Mouse (Mus musculus) embryonic facial prominence, embryonic 14.5 days (tissue): ENCODE results near the gene Zfp827. TPM values are rescaled to one million over a fixed set of nuclear protein-coding genes. Genes with fewer than 3 reads are reported as not detected.

Experiments
- ATAC-seq: fragments of 200-750 bp; cut with Nextera tagmentation; 2 replicates; pipeline ENCODE4 v1.8.0; 2017; ENCODE audit warnings: low read depth, moderate number of reproducible peaks, moderate TSS enrichment
- DNase-seq: peaks from one replicate; pipeline ENCODE4 v3.0.0-alpha.2; 2015; ENCODE audit warnings: low spot score
- H3K27ac ChIP-seq: fragments of 300-500 bp; sonication (generic); replicated peaks from 2 replicates; pipeline ENCODE4 v1.5.1; 2014; ENCODE audit warnings: low read depth, mild to moderate bottlenecking, low read length, moderate library complexity
- H3K27me3 ChIP-seq: fragments of 300-500 bp; sonication (generic); replicated peaks from 2 replicates; pipeline ENCODE4 v1.6.1; 2014; ENCODE audit warnings: low read length; ENCODE audit not compliant: control insufficient read depth, insufficient read depth
- H3K36me3 ChIP-seq: fragments of 300-500 bp; sonication (generic); 2 replicates; pipeline ENCODE4 v1.6.1; 2014; ENCODE audit warnings: low read length, mixed read lengths; ENCODE audit not compliant: control insufficient read depth, insufficient read depth
- H3K4me1 ChIP-seq: fragments of 300-500 bp; sonication (generic); 2 replicates; pipeline ENCODE4 v1.6.1; 2014; ENCODE audit warnings: antibody characterized with exemption, low read length; ENCODE audit not compliant: control insufficient read depth, insufficient read depth
- H3K4me2 ChIP-seq: fragments of 300-500 bp; sonication (generic); 2 replicates; pipeline ENCODE4 v1.6.1; 2014; ENCODE audit warnings: low read depth, mild to moderate bottlenecking, low read length, moderate library complexity, mixed read lengths
- H3K4me3 ChIP-seq: fragments of 300-500 bp; sonication (generic); 2 replicates; pipeline ENCODE4 v1.5.1; 2014; ENCODE audit warnings: low read depth, mild to moderate bottlenecking, low read length
- H3K9ac ChIP-seq: fragments of 300-500 bp; sonication (generic); 2 replicates; pipeline ENCODE4 v1.6.1; 2014; ENCODE audit warnings: low read depth, mild to moderate bottlenecking, low read length, moderate library complexity, mixed read lengths
- H3K9me3 ChIP-seq: fragments of 300-500 bp; sonication (generic); 2 replicates; pipeline ENCODE4 v1.6.1; 2016; ENCODE audit warnings: low read length; ENCODE audit not compliant: control insufficient read depth
- WGBS: fragments of 180-500 bp; shearing (Covaris S2); extraction: QIAGEN DNeasy Blood & Tissue Kit; methylation state at CpG from one replicate; pipeline ENCODE4 v1.1.7; 2014; 5-methylcytosine and 5-hydroxymethylcytosine counted together
- polyA plus RNA-seq: library from polyadenylated mRNA; unstranded; fragments of >200 nt; fragmentation: Nextera tagmentation; extraction: Ambion mirVana; gene quantifications from 2 replicates; pipeline ENCODE4 v1.2.1, GENCODE M21; 2014

The Zfp827 gene
- polyA plus RNA-seq, 1 experiment from 2014 or later = 11.8 TPM

DNA sequence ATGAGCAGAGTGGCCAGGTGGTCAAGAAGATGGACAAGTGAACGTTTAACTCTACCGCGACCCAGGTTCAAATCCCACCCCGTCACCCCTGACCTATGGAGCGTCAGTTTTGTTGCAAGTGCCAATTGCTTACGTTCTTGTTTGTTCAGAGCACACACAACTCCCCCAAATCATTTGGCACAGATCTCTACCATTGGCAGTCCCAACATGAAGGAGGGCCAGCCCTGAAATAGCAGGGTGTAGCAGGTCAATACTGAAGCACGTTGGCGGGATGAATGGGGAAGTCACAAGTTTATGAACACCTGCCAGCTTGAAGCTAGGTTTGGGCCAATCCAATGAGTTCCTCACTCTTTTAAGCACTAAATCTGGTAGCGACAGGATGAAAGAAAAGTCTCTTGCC lies 46.7 kb downstream of the Zfp827 start:
- H3K4me3 ChIP-seq = no peak overlapping the region
- H3K9ac ChIP-seq = no peak overlapping the region
- no peak overlapping the region for H3K27ac ChIP-seq
- H3K36me3 ChIP-seq = peaks cover 81% of the 10 kb centered on the region
- no peak for DNase-seq
- peaks cover 12% of the 10 kb centered on the region; the same call in 1 of the 2 replicates for H3K4me1 ChIP-seq
- WGBS = 90% methylated on average over 9 of the region's 9 CpGs
- no peak overlapping the region for H3K4me2 ChIP-seq
- H3K27me3 ChIP-seq = no peaks in the 10 kb centered on the region
- no peak for ATAC-seq
- H3K9me3 ChIP-seq = no peaks in the 10 kb centered on the region

DNA sequence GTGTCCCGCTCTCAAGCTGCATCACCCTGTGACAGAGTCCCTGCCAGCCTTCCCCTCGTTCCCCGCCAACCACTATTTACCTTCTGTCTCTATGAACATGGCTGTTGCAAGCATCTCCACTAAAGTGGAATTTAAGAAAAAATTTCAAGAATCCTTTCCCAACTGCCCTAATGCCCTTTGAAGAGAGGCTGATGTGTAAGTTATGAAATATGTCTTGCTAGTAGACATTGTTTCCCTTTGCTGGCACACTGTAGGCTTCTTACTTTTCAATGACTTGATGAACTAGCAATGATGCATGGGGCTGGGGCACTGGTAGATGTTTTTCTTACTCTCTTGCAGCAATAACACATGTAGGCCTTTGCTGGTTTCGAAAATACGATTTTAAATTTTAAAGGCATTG lies 49.0 kb downstream of the Zfp827 start:
- no peak overlapping the region for H3K4me3 ChIP-seq
- WGBS = 80% methylated on average over 5 of the region's 5 CpGs
- no peak overlapping the region for H3K9ac ChIP-seq
- no peaks in the 10 kb centered on the region for H3K9me3 ChIP-seq
- peaks cover 12% of the 10 kb centered on the region; the same call in 1 of the 2 replicates for H3K4me1 ChIP-seq
- H3K27me3 ChIP-seq = no peaks in the 10 kb centered on the region
- no peak overlapping the region for H3K4me2 ChIP-seq
- ATAC-seq (no peak), DNase-seq (no peak)
- no peak overlapping the region for H3K27ac ChIP-seq
- H3K36me3 ChIP-seq = peaks cover 68% of the 10 kb centered on the region

DNA sequence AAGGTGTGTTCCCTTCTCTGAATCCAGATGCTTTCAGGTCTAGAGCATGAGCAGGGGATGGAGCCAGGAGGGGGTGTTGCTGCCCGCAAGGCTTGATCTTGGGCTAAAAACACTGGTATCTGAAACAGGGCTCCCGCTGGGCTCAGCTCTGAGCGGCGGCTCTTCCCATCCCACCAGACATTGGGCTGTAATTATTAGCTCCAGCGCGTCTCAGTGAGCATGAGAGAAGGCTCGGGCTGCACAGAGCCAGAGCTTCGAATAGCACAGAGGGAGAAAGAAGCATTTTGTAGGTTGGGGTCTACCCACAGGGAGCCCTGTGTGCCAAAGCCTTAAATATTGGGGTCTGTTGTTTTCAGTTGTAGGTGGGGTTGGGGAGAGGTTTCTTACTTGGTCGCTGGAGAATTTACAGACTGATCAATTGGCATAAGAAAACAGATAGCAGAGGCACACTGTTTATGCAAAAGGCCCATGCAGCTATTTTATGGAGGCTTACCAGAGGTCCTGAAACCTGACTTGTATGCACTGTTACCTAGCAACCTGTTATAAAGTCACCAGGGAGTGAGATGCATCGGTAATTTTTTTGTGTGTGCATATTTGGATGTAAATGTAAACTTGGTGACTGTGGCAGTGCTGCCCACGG lies 50.4 kb downstream of the Zfp827 start:
- Histone ChIP-seq H3K4me3 (no peak overlapping the region), H3K27me3 (no peaks in the 10 kb centered on the region), H3K4me1 (peaks cover 16% of the 10 kb centered on the region; the same call in 1 of the 2 replicates), H3K4me2 (no peak overlapping the region), H3K36me3 (peaks cover 65% of the 10 kb centered on the region), H3K9ac (no peak overlapping the region; the same call in 1 of the 2 replicates), H3K27ac (no peak overlapping the region; the same call in 1 of the 2 replicates), H3K9me3 (no peaks in the 10 kb centered on the region)
- ATAC-seq (no peak; the same call in 1 of the 2 replicates), DNase-seq (no peak)
- WGBS = 26% methylated on average over 11 of the region's 11 CpGs

DNA sequence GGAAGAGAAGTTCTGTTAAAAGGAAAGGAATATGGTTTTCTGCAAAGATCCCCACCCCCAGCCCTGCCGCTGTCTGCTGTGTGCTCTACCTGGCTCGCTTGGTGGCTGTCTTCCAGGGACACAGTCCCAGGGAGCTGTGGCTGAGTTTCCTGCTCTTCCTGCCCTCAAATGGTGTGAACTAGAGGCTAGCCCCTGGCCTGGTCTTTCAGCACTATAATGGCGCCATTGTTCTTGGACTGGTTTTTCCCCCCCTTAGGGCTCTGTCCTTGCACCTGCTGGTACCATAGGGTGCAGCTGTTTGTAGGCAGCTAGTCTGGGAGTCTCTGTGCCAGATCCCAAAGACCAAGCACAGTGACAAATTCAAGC lies 50.9 kb downstream of the Zfp827 start:
- no peaks in the 10 kb centered on the region for H3K27me3 ChIP-seq
- peak; percentile 60; the same call in 1 of the 2 replicates for ATAC-seq
- H3K9ac ChIP-seq = no peak overlapping the region
- H3K36me3 ChIP-seq = peaks cover 60% of the 10 kb centered on the region
- peaks cover 16% of the 10 kb centered on the region; the same call in 1 of the 2 replicates for H3K4me1 ChIP-seq
- no peaks in the 10 kb centered on the region for H3K9me3 ChIP-seq
- WGBS = 60% methylated on average over 3 of the region's 3 CpGs
- peak; percentile 53 for DNase-seq
- H3K4me2 ChIP-seq = no peak overlapping the region
- no peak overlapping the region; the same call in 1 of the 2 replicates for H3K27ac ChIP-seq
- H3K4me3 ChIP-seq = no peak overlapping the region

DNA sequence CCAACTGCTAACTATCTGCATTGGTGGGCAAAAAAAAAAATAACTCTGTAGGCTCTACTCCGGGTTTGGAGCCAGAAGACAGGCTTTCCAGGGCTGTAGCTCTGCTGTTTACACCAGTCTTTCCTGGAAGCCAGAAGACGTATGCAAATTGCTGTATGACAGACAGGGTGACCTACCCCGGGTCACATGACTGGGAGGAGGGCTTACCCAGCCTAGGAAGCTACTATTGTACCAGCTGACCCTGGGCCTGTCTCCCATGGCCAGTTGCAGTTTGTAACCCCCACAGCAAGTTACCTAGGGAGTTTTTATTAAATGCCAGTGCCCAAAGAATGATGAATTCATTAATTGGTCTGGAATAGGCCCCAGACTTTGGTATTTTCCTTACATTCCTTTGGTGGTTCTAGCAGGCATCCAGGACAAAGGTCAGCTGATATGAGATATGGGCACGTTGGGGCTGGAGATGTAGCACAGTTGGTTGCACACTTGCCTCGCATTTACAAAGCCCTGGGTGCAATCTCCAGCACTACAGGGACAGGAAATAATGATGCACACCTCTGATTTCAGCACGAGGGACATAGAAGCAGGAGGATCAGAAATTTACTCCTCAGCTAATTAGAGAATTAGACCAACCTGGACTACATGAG lies 52.0 kb downstream of the Zfp827 start:
- H3K9me3 ChIP-seq = no peaks in the 10 kb centered on the region
- H3K27ac ChIP-seq = no peak overlapping the region
- H3K4me3 ChIP-seq = no peak overlapping the region
- DNase-seq = no peak
- no peak overlapping the region for H3K9ac ChIP-seq
- WGBS = 69% methylated on average over 6 of the region's 6 CpGs
- ATAC-seq = no peak
- H3K36me3 ChIP-seq = peaks cover 52% of the 10 kb centered on the region
- H3K4me1 ChIP-seq = peaks cover 16% of the 10 kb centered on the region; the same call in 1 of the 2 replicates
- H3K27me3 ChIP-seq = no peaks in the 10 kb centered on the region
- no peak overlapping the region for H3K4me2 ChIP-seq

DNA sequence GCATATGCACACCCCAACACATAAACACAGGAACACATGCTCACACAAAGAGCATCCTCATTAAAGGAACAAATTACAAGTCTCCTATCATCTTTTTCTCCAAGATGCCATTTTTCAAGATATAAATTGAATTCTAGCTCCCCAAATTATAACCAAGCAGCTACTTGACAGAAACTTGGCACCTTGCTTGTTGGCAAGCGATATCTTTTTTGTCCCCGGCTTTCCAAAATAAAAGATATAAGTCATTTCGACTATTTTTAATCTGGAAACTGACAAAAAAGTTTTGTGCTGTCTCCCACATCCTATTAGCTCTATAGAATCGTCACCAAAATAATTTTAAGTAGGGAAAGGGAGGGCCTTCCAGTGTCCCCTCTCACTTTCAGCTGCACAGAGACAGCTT lies 53.1 kb downstream of the Zfp827 start:
- peaks cover 16% of the 10 kb centered on the region; the same call in 1 of the 2 replicates for H3K4me1 ChIP-seq
- no peaks in the 10 kb centered on the region for H3K9me3 ChIP-seq
- H3K4me2 ChIP-seq = no peak overlapping the region
- 81% methylated on average over 4 of the region's 4 CpGs for WGBS
- no peak overlapping the region for H3K27ac ChIP-seq
- no peaks in the 10 kb centered on the region for H3K27me3 ChIP-seq
- H3K4me3 ChIP-seq = no peak overlapping the region
- H3K9ac ChIP-seq = no peak overlapping the region
- peaks cover 43% of the 10 kb centered on the region for H3K36me3 ChIP-seq
- no peak for DNase-seq
- no peak for ATAC-seq

DNA sequence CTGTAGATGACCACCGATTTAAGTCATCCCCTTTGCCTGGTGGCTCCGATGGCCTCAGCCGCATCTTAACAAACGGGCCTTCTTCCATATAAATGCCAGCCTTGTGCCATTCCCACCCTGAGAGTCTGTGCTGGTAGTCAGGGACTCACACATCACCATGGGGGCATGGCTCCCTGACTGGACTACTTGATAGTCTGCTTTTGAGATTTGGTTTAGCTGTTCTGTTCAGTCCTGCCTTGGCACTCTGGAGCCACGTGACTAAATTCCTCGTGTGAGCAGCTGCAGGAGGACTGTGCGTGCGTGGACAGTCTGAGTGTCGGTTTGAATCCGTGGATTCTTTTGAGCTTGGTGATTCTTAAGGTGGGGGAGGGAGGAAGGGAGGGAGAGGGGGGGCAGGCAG lies 53.7 kb downstream of the Zfp827 start:
- H3K27ac ChIP-seq = no peak overlapping the region
- no peak overlapping the region for H3K9ac ChIP-seq
- peaks cover 46% of the 10 kb centered on the region for H3K36me3 ChIP-seq
- whole genome bisulfite sequencing = 82% methylated on average over 10 of the region's 10 CpGs
- ATAC-seq (0 out of 2 replicates have a peak, but pooled peaks have one; percentile 19), DNase-seq (no peak)
- H3K9me3 ChIP-seq = no peaks in the 10 kb centered on the region
- H3K4me3 ChIP-seq = no peak overlapping the region
- no peaks in the 10 kb centered on the region for H3K27me3 ChIP-seq
- H3K4me1 ChIP-seq = peaks cover 16% of the 10 kb centered on the region; the same call in 1 of the 2 replicates
- no peak overlapping the region for H3K4me2 ChIP-seq

DNA sequence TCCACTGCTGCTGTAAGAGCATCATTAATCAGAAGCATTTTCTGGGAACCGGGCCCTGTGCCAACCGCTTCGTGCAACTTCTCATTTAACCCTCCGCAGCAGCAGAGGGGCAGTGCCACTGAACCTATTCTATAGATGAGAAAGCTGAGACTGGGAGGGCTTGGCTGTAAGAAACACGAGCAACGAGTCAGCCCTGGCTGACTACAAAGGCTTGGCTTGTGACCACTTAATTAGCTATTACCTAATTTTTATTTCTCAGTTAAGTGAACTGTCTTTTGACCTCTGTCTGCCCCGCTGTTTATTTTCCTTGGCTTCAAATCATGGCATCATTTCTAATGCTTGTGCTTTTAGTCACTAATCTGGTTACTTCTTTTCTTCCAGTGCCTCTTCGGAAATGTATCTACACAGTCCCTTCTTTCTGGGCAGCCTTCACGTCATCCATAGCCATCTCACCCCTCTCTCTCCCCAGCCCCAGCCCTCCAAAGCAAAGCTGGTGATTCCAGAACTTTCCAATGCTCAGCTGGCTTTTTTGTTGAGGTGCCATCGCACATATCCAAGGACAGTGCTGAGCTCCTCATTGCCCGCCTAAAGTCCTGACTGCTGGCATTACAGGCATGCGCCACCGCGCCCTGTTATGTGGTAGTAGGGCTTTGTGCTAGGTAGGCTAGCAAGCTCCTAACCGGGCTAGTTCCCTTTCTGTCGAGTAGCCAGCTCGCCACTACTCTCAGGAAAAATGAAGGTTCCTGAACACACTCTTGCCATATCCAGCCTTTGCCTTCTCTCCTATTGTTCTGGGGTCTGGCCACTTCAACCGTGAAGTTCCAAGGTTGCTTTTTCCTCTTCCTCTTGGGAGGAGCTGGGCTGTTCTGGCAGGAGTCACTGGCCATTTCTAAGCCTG lies 55.5 kb downstream of the Zfp827 start:
- Histone ChIP-seq H3K4me2 (no peak overlapping the region), H3K9me3 (no peaks in the 10 kb centered on the region), H3K36me3 (peaks cover 46% of the 10 kb centered on the region), H3K4me1 (peaks cover 13% of the 10 kb centered on the region; the same call in 1 of the 2 replicates), H3K27me3 (no peaks in the 10 kb centered on the region), H3K4me3 (no peak overlapping the region), H3K9ac (no peak overlapping the region), H3K27ac (no peak overlapping the region)
- no peak for DNase-seq
- 77% methylated on average over 18 of the region's 18 CpGs for WGBS
- no peak for ATAC-seq
